In genomic region chr4:150939991-150940651, GRCm38 (mm10) we compare ENCODE assay signal across 20 mouse cellular contexts. TPM values are rescaled to one million over a fixed set of nuclear protein-coding genes. Genes with fewer than 3 reads are reported as not detected.
DNase-seq lines count a peak whose midpoint lies in the region; ATAC-seq and TF ChIP-seq lines count a peak whose summit lies in the region.
"Had no signal": no experiment of that assay in that cellular context is flagged by ENCODE, and none has a peak within 500 bp of the region (broad histone marks: within the 10 kb centered on the region; RNA-seq: fewer than 3 reads in every experiment).

No protein-coding gene starts in this region.

- H3K4me1 ChIP-seq in ES-E14 (ENCODE audit: control insufficient read depth in 2 of 2, insufficient read depth in 2 of 2, low read length in 2 of 2, poor library complexity in 1 of 2), result peaks cover 0 to 7% of the 10 kb centered on the region in 2 experiments; a peak in 2 of 4 replicates
- H3K4me1 ChIP-seq: embryonic facial prominence, embryonic 10.5 days; lung, embryonic 15.5 days had no signal

- in situ Hi-C loops in ES-E14 (cut with MboI; ENCODE audit: low sequenced_read_pairs in 2 of 2, unreplicated experiment in 2 of 2), result no loop called here

- no peaks in the 10 kb centered on the region for H3K9me3 ChIP-seq in ES-E14 (ENCODE audit: control insufficient read depth, insufficient read depth, low read depth, low read length)
- H3K9me3 ChIP-seq: embryonic facial prominence, embryonic 10.5 days; lung, embryonic 15.5 days had no signal

- H3K9ac ChIP-seq in ES-E14 (ENCODE audit: insufficient read depth, low read depth, low read length, poor library complexity, severe bottlenecking), result no peak overlapping the region
- H3K9ac ChIP-seq: lung, embryonic 15.5 days had no signal

- ATAC-seq in cerebellum, adult (ENCODE audit: insufficient number of reproducible peaks, low FRiP score, low TSS enrichment), result no peak
- ATAC-seq: hindbrain, postnatal 0 days had no signal

- H3K27ac ChIP-seq in ES-E14 (ENCODE audit: insufficient read depth, low read depth, low read length, poor library complexity, severe bottlenecking), result no peak overlapping the region
- H3K27ac ChIP-seq: embryonic facial prominence, embryonic 10.5 days; hindbrain, postnatal 0 days; layer of hippocampus, adult 2 months; lung, embryonic 15.5 days had no signal

- H3K36me3 ChIP-seq in ES-E14 (ENCODE audit: control insufficient read depth, insufficient read depth, low read length, poor library complexity, severe bottlenecking), result no peaks in the 10 kb centered on the region
- H3K36me3 ChIP-seq: embryonic facial prominence, embryonic 10.5 days; lung, embryonic 15.5 days had no signal

- intact Hi-C loops in left cerebral cortex, postnatal 4 days (cut with DNase I), result no loop called here

- peak; percentile 85 for DNase-seq in CD4-positive, CD25-positive, alpha-beta regulatory T cell, adult 2 months (ENCODE audit: low read depth, low spot score)
- DNase-seq in ES-E14 (ENCODE audit: low read depth, low spot score), result peak; percentile 34
- peak; percentile 86 for DNase-seq in induced T-regulatory cell, adult 2 months (ENCODE audit: low read depth)
- peak; percentile 69 for DNase-seq in thymus, postnatal 14 days
- DNase-seq in adrenal gland, adult 2 months, result no peak
- no peak for DNase-seq in left cerebral cortex, postnatal 4 days
- DNase-seq: cerebellum, postnatal 10 days; heart, postnatal 10 days; kidney, adult 9 months; right cerebral cortex, postnatal 14 days had no signal

- peak overlapping the region in 1 of 2 experiments; percentile 31; a peak in 2 of 4 replicates for H3K4me3 ChIP-seq in ES-E14 (ENCODE audit: insufficient read depth in 1 of 2, low read depth in 1 of 2, low read length in 2 of 2, poor library complexity in 1 of 2, severe bottlenecking in 1 of 2)
- H3K4me3 ChIP-seq: embryonic facial prominence, embryonic 10.5 days; layer of hippocampus, adult 2 months; lung, embryonic 15.5 days had no signal

TF ChIP-seq in ES-E14, 5 proteins besides CTCF, POLR2A, EP300 and RAD21:
- TF ChIP-seq MAFK (IDR thresholded peaks at IDR 0.05; ENCODE audit: insufficient read depth, low read depth, low read length), result no peak
- no peak for TF ChIP-seq ZNF384 (IDR thresholded peaks at IDR 0.05; ENCODE audit: low read depth, low read length)
- TF ChIP-seq ZC3H11A (IDR thresholded peaks at IDR 0.05; ENCODE audit: borderline replicate concordance, low read depth, low read length), result no peak
- TF ChIP-seq HCFC1 (IDR thresholded peaks at IDR 0.05; ENCODE audit: borderline replicate concordance, insufficient read depth, low read length), result no peak
- TF ChIP-seq CHD2 (IDR thresholded peaks at IDR 0.05; ENCODE audit: low read depth, low read length), result no peak
TF ChIP-seq in ES-E14: peak in this region for 0.

RNA-seq across cellular contexts. Expression of gene Tnfrsf9, which starts 25.8 kb away (rescaled TPM):
- 0.27 and 0.42 TPM in 2 replicates for total RNA-seq in ES-E14 (2012; rRNA removed)
- total RNA-seq in adrenal gland, adult 2 months (2021), result under 1 TPM in 1 of 2 experiments, not detected in 1; 0.45 TPM
- 0.10 TPM in 1 of 2 replicates, not detected in the other for polyA plus RNA-seq in adrenal gland, adult 2 months (2012; rRNA removed)
- under 1 TPM in 1 of 2 experiments, not detected in 1; 0.24 TPM for total RNA-seq in left cerebral cortex, postnatal 4 days (2021)
- total RNA-seq: megakaryocyte progenitor cell, adult 5-6 weeks had no signal

RNA-seq across cellular contexts. Expression of gene Park7, which starts 25.9 kb away (rescaled TPM):
- 308 and 393 TPM in 2 replicates for total RNA-seq in ES-E14 (2012; rRNA removed)
- 100 to 1,000 TPM; 274 to 292 TPM for total RNA-seq in adrenal gland, adult 2 months (2021)
- 73.0 and 78.6 TPM in 2 replicates for polyA plus RNA-seq in adrenal gland, adult 2 months (2012; rRNA removed)
- 100 to 1,000 TPM; 207 to 213 TPM for total RNA-seq in left cerebral cortex, postnatal 4 days (2021)

RNA-seq across cellular contexts. Expression of gene Uts2, which starts 56.8 kb away (rescaled TPM):
- total RNA-seq in ES-E14 (2012; rRNA removed), result not detected in 2 replicates
- not detected for total RNA-seq in adrenal gland, adult 2 months (2021)
- polyA plus RNA-seq in adrenal gland, adult 2 months (2012; rRNA removed), result not detected in 2 replicates
- not detected for total RNA-seq in left cerebral cortex, postnatal 4 days (2021)
- total RNA-seq: gastrocnemius, postnatal 4 days; heart, postnatal 10 days; hindbrain, postnatal 0 days; layer of hippocampus, adult 2 months; left cerebral cortex, postnatal 25 days; megakaryocyte progenitor cell, adult 5-6 weeks had no signal
- polyA plus RNA-seq: embryonic facial prominence, embryonic 10.5 days; frontal cortex, adult 2 months; liver, embryonic 11.5 days; lung, embryonic 15.5 days had no signal

Comparison
In these comparisons a context has a peak if more than half of its experiments do, and no peak if none do; other contexts are left out.
1. DNase-seq: peak in CD4-positive, CD25-positive, alpha-beta regulatory T cell, adult 2 months (single experiment), ES-E14 (single experiment), induced T-regulatory cell, adult 2 months (single experiment) and thymus, postnatal 14 days (single experiment); none in adrenal gland, adult 2 months (single experiment) and left cerebral cortex, postnatal 4 days (single experiment).